Mouse (Mus musculus) olfactory bulb, adult 2 months (tissue): ENCODE measurements around the gene Ptcra.

ENCODE experiments used
- CTCF ChIP-seq: fragments of 200-500 bp; IDR thresholded peaks from 2 replicates; pipeline ENCODE4 v1.5.1; 2012; ENCODE audit warnings: low read depth, mild to moderate bottlenecking, low read length, moderate library complexity; ENCODE audit not compliant: insufficient read depth
- POLR2A ChIP-seq: fragments of 200-500 bp; IDR thresholded peaks from 2 replicates; pipeline ENCODE4 v1.6.1; 2012; ENCODE audit warnings: mild to moderate bottlenecking, low read depth, low read length, moderate library complexity; ENCODE audit not compliant: insufficient read depth

DNA sequence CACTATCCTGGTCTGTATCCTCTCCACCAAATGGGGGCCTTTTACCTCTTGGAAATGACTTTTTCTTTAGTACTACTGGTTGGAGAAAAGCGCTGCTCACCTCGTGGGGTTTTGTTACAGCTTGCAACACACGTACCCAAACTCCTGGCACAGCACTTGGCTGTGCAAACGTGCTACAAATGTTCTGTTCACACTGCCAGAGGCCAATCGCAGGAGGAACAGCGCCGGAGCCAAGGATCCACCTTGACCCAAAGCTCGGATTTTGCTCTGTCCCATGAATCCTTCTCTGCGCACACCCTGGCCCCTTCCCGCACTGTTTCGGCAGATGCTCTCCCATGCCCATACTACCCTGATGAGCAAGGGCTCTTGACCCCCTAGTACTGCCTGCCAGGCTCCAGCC, 35.0 kb downstream of the Ptcra start:
- TF ChIP-seq CTCF, result no peak
- TF ChIP-seq POLR2A, result no peak
